Mouse (Mus musculus) testis, adult 2 months (tissue): ENCODE measurements around the gene Ankdd1b.

Experiments used
- CTCF ChIP-seq: fragments of 200-500 bp; IDR thresholded peaks from 2 replicates; pipeline ENCODE4 v1.5.1; 2012; ENCODE audit warnings: low read depth, mild to moderate bottlenecking, inconsistent platforms, low read length, moderate library complexity; ENCODE audit not compliant: control insufficient read depth, insufficient read depth, insufficient replicate concordance
- POLR2A ChIP-seq: fragments of 200-500 bp; IDR thresholded peaks from 2 replicates; pipeline ENCODE4 v1.6.1; 2012; ENCODE audit warnings: low read depth, mild to moderate bottlenecking, inconsistent platforms, low read length, moderate library complexity; ENCODE audit not compliant: control insufficient read depth

DNA sequence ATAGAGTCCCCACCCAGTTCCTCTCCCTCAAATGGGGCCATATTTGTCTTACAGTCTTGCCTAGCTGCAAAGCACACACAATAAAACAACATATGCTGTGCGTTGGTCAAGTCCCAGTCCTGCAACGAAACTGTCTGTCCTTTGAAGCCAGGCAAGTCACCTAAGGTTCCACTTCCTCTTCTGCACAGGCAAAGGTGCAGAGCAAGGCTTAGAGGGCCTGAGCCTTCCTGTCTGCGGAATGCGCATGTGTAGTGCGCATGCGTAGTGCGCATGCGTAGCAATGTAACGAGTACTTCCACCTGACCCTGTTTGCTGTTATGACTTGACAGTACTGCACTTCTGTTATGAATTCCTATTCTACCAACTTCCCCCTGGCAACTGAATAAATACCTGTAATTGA lies 45.3 kb upstream of the Ankdd1b start:
- no peak for TF ChIP-seq CTCF
- no peak; the same call in 1 of the 2 replicates for TF ChIP-seq POLR2A
